Mouse (Mus musculus) forebrain, embryonic 11.5 days (tissue): ENCODE results near the gene Tex14. TPM values are rescaled to one million over a fixed set of nuclear protein-coding genes. Genes with fewer than 3 reads are reported as not detected.

Experiments
- ATAC-seq: fragments of 200-750 bp; cut with Nextera tagmentation; replicated peaks from 2 replicates; pipeline ENCODE4 v1.8.0; 2017; ENCODE audit warnings: moderate TSS enrichment; ENCODE audit not compliant: low FRiP score
- DNase-seq: peaks from one replicate; pipeline ENCODE4 v3.0.0-alpha.2; 2017; ENCODE audit warnings: low spot score
- H3K27ac ChIP-seq: fragments of 300-500 bp; sonication (generic); 2 replicates; pipeline ENCODE4 v1.5.1; 2014; ENCODE audit warnings: low read depth, low read length
- H3K27me3 ChIP-seq: fragments of 300-500 bp; sonication (generic); 2 replicates; pipeline ENCODE4 v1.6.1; 2014; ENCODE audit warnings: mild to moderate bottlenecking, low read length, mixed read lengths; ENCODE audit not compliant: control insufficient read depth, insufficient read depth
- H3K36me3 ChIP-seq: fragments of 300-500 bp; sonication (generic); 2 replicates; pipeline ENCODE4 v1.6.1; 2014; ENCODE audit warnings: mild to moderate bottlenecking, low read length, moderate library complexity, mixed read lengths; ENCODE audit not compliant: control insufficient read depth, insufficient read depth
- H3K4me1 ChIP-seq: fragments of 300-500 bp; sonication (generic); replicated peaks from 2 replicates; pipeline ENCODE4 v1.6.1; 2014; ENCODE audit warnings: low read length, mixed read lengths; ENCODE audit not compliant: control insufficient read depth, insufficient read depth
- H3K4me2 ChIP-seq: fragments of 300-500 bp; sonication (generic); 2 replicates; pipeline ENCODE4 v1.6.1; 2014; ENCODE audit warnings: low read depth, mild to moderate bottlenecking, low read length, moderate library complexity, mixed read lengths; ENCODE audit not compliant: severe bottlenecking
- H3K4me3 ChIP-seq: fragments of 300-500 bp; sonication (generic); 2 replicates; pipeline ENCODE4 v1.5.1; 2014; ENCODE audit warnings: low read depth, low read length
- H3K9ac ChIP-seq: fragments of 300-500 bp; sonication (generic); 2 replicates; pipeline ENCODE4 v1.6.1; 2014; ENCODE audit warnings: low read length
- H3K9me3 ChIP-seq: fragments of 300-500 bp; sonication (generic); 2 replicates; pipeline ENCODE4 v1.6.1; 2016; ENCODE audit warnings: low read length, mixed read lengths; ENCODE audit not compliant: control insufficient read depth
- WGBS: fragments of 180-500 bp; shearing (Covaris S2); extraction: QIAGEN DNeasy Blood & Tissue Kit; methylation state at CpG from one replicate; pipeline ENCODE4 v1.1.7; 2014; 5-methylcytosine and 5-hydroxymethylcytosine counted together
- polyA plus RNA-seq: library from polyadenylated mRNA; unstranded; fragments of >200 nt; fragmentation: Nextera tagmentation; extraction: Ambion mirVana; gene quantifications from 2 replicates; pipeline ENCODE4 v1.2.1, GENCODE M21; 2014

Gene Tex14
- polyA plus RNA-seq, 1 experiment from 2014 or later: 0.33 TPM

DNA sequence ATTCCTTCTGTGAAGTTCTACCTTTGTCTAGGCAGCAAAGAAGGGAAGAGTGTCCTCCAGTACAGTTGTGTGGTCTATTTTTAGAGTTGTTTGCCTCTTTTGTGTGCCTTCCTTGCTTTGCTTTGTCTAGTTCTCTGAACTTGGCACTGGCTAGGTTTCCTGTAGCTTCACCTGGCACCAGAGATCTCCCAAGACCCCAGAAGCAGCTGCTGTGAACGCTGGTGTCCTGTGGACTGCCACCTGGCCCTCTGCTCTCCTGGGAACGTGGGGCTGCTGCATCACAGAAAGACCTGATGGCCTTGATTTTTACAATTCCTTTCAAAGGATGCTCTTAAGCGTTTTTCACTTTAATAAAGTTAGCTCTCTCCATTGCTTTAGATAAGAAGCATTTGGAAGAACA, 138.0 kb downstream of the Tex14 start:
- Histone ChIP-seq H3K27me3 (no peaks in the 10 kb centered on the region), H3K4me1 (no peaks in the 10 kb centered on the region), H3K27ac (no peak overlapping the region), H3K4me3 (no peak overlapping the region), H3K4me2 (no peak overlapping the region), H3K9ac (no peak overlapping the region), H3K36me3 (no peaks in the 10 kb centered on the region), H3K9me3 (no peaks in the 10 kb centered on the region)
- ATAC-seq (no peak), DNase-seq (no peak)
- WGBS: 68% methylated on average over 3 of the region's 3 CpGs

DNA sequence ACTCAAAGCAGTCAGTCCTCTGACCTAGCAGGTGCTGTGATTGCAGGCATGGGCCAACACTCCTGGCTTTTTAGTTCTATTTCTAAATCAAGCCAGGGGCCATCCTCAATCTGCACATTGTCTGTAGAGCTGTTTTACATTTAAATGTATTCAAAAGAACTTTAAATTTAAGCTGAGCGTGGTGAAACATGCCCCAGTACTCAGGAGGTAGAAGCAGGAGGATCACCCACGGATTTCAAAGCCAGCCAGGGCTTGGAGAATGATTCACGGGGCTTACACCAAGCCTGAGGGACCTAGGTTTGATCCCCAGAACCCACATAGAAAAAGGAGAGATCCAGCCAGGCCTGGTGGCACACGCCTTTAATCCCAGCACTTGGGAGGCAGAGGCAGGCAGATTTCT, 148.5 kb downstream of the Tex14 start:
- no peak overlapping the region for H3K4me3 ChIP-seq
- H3K9ac ChIP-seq: no peak overlapping the region
- DNase-seq (no peak), ATAC-seq (no peak)
- H3K9me3 ChIP-seq: no peaks in the 10 kb centered on the region
- H3K36me3 ChIP-seq: no peaks in the 10 kb centered on the region
- 82% methylated on average over 4 of the region's 4 CpGs for WGBS
- no peaks in the 10 kb centered on the region for H3K27me3 ChIP-seq
- H3K4me1 ChIP-seq: peaks cover 3% of the 10 kb centered on the region; the same call in 1 of the 2 replicates
- H3K4me2 ChIP-seq: no peak overlapping the region
- H3K27ac ChIP-seq: no peak overlapping the region

DNA sequence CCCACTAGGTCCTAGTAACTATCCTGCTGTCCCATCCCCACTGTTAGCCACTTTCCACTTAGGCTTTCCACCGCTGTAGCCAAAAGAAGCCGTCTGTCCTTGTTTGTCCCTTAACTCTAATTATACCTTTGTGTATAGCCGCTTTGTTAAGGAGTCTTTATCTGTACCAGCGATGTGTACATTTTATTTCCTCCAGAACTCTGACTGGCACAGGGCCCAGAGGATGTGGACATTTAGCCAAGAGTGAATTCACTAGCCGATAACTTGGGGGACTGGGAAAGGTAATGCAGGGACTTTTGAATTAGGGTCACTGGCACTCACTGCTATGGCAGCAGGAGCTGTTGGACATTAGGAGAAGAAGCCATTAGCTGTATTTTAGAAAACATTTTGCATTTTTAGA, 149.5 kb downstream of the Tex14 start:
- no peak overlapping the region for H3K4me2 ChIP-seq
- no peak for ATAC-seq
- H3K4me1 ChIP-seq: peaks cover 3% of the 10 kb centered on the region; the same call in 1 of the 2 replicates
- H3K4me3 ChIP-seq: no peak overlapping the region
- H3K36me3 ChIP-seq: no peaks in the 10 kb centered on the region
- no peak overlapping the region for H3K9ac ChIP-seq
- no peaks in the 10 kb centered on the region for H3K27me3 ChIP-seq
- no peak for DNase-seq
- H3K9me3 ChIP-seq: no peaks in the 10 kb centered on the region
- H3K27ac ChIP-seq: no peak overlapping the region
- WGBS: 77% methylated on average over 5 of the region's 5 CpGs

DNA sequence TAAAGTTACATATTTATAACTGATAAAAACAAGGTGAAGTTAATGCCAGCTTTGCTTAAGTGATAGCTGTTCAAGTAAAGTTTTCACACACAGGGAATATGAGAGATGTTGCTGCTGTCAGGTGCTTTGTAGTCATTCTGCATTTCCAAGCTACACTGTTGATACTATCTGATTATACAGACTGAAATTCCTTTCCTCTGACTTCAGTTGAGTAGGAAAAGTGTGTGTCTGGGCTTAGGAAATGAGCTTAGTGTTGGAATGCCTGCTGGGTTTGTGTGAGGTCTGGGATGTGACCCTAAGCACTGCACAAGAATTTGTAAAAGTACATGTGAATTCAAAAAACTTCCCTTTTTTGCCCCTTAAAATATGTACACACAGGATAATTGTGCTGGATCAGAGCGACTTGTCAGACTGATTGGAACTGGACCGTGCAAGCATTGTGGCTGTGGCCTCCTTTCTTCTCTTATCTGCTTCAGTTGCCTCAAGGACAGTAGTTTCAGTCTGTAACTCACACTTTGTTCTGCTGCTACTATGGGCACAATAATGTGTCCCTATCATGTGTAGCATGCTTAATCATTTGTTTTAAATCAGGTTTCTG, 150.3 kb downstream of the Tex14 start:
- Histone ChIP-seq H3K27me3 (no peaks in the 10 kb centered on the region), H3K27ac (no peak overlapping the region), H3K9ac (no peak overlapping the region), H3K4me3 (no peak overlapping the region), H3K4me1 (peaks cover 3% of the 10 kb centered on the region; the same call in 1 of the 2 replicates), H3K36me3 (no peaks in the 10 kb centered on the region), H3K4me2 (no peak overlapping the region), H3K9me3 (no peaks in the 10 kb centered on the region)
- ATAC-seq (no peak), DNase-seq (no peak)
- WGBS: 43% methylated on average over 2 of the region's 2 CpGs

DNA sequence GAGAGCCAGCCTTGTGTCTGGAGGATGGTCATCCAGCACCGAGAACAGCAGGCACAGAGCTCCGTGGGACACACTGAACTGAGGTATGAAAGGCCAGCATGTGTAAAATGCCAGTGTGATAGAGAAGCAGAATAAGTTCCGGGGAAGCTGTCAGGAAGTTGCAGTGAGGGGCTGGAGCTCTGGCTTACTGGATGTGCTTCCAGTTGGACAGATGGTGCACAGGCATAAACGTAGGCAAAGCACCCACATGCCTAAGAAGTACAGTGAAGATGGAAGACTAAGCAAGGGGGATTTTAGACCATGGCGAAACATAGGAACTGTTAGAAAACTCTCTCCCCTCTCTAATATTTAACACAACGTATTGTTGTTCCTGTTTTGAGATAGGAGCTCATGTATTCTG, 156.3 kb downstream of the Tex14 start:
- H3K9ac ChIP-seq: no peak overlapping the region
- WGBS: 91% methylated on average over 6 of the region's 6 CpGs
- no peak for ATAC-seq
- no peak overlapping the region for H3K4me3 ChIP-seq
- no peaks in the 10 kb centered on the region for H3K4me1 ChIP-seq
- H3K36me3 ChIP-seq: no peaks in the 10 kb centered on the region
- no peak overlapping the region for H3K4me2 ChIP-seq
- no peak overlapping the region for H3K27ac ChIP-seq
- no peak for DNase-seq
- no peaks in the 10 kb centered on the region for H3K27me3 ChIP-seq
- no peaks in the 10 kb centered on the region for H3K9me3 ChIP-seq

DNA sequence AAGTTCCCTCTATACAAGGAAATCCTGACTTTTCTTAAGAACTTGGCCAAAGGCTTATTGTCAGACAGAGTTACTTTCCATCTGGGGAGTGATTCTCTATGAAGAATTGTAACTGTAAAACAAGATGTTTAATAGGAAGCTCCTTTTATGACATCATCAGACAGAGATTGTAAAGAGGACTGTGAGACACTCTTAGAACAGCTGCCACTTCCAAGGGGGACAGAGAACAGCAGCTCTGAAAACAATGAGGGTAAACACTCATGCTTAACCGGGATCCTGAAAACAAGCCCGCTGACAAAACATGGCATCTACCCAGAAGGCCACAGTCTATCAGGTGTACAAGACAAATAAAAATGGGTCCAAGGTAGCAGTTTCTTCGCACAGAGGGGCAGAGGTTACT, 161.6 kb downstream of the Tex14 start, which contains the start of gene Gm11492:
TSS of gene Gm11492 (plus strand) at position 153 of the 400 bp plus-strand sequence.
- H3K36me3 ChIP-seq: no peaks in the 10 kb centered on the region
- no peaks in the 10 kb centered on the region for H3K9me3 ChIP-seq
- no peak within 1 kb of the TSS for H3K4me2 ChIP-seq
- H3K27ac ChIP-seq: no peak within 1 kb of the TSS
- ATAC-seq (no peak), DNase-seq (no peak)
- no peaks in the 10 kb centered on the region for H3K27me3 ChIP-seq
- no peak within 1 kb of the TSS for H3K4me3 ChIP-seq
- 91% methylated on average over 3 of the region's 3 CpGs for whole genome bisulfite sequencing
- H3K4me1 ChIP-seq: no peaks in the 10 kb centered on the region
- H3K9ac ChIP-seq: no peak within 1 kb of the TSS

DNA sequence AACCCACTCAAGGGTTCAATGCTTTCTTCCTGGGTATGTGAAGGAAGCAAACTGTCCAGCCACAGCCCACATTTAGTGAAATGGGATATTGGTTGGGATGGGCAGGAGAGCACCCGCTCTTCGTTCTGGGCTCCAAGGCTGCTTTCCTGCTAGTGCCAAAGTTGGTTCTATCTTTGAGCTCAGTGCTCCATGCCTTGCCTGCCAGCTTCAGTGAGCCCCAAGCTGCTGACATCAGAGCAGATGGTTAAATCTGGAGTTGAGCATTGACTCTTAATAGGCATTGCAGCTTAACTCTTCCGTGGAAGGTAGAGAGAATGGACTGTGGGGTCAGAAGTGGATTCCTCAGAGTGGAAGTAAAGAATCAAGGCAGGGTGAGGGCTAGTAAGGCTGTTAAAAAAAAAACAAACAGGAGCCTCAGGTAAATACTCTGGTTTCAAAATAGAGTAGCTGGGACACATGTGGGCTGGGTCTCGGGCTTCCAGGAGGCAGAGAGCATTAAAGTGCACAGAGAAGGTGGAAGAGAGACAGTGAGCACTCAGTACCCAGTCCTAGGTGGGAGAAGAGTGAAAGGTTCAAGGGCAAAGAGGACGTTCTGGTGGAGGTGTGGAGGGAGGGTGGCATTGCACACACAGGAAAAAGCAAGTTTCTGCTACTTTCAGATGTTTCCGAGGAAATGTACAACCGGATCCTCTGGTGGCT, 163.5 kb downstream of the Tex14 start, which contains the start of gene Sept4:
TSS of gene Sept4 (plus strand) at position 649 of the 699 bp plus-strand sequence.
- Histone ChIP-seq H3K4me3 (no peak within 1 kb of the TSS), H3K4me1 (no peaks in the 10 kb centered on the region), H3K27ac (no peak within 1 kb of the TSS), H3K9ac (no peak within 1 kb of the TSS), H3K4me2 (no peak within 1 kb of the TSS), H3K9me3 (no peaks in the 10 kb centered on the region), H3K36me3 (no peaks in the 10 kb centered on the region), H3K27me3 (no peaks in the 10 kb centered on the region)
- WGBS: 86% methylated on average over 7 of the region's 7 CpGs
- ATAC-seq: no peak
- DNase-seq: no peak

DNA sequence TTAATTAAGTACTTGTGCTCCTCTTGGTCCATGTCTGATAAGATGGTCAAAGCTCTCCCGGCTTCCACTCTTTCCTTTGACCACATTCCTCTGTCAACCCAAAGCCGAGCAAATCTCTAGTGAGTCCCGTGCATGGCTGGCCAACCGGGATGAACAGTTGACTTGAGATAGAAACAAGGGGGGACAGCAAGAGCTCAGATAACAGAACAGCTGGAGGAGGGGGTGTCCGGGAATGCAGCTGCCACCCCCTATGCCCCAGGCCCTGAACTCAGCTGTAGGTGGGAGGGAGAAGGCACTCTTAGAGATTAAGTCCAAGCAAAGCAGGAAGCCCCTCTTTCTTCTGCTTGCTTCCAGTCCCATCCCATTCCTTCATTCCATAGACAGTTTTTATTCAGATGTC, 165.9 kb downstream of the Tex14 start:
- ATAC-seq (no peak), DNase-seq (no peak)
- Histone ChIP-seq H3K9ac (no peak overlapping the region), H3K27ac (no peak overlapping the region), H3K9me3 (no peaks in the 10 kb centered on the region), H3K4me1 (no peaks in the 10 kb centered on the region), H3K4me2 (no peak overlapping the region), H3K4me3 (no peak overlapping the region), H3K36me3 (no peaks in the 10 kb centered on the region), H3K27me3 (no peaks in the 10 kb centered on the region)
- WGBS: 72% methylated on average over 5 of the region's 5 CpGs
